Mouse (Mus musculus) heart, adult 9 months (tissue): Measurements from ENCODE around the gene Triml1.

Experiments
- DNase-seq, 2 experiments: peaks; one replicate each; pipeline ENCODE4 v3.0.0; 2022; ENCODE audit warnings: low spot score in 2 of 2

Triml1 gene

GRCm38 (mm10) chr8:43141386-43141785, at the start of gene Triml1:
Gene Triml1, minus strand, starts transcription at chr8:43141486.
- no peak for DNase-seq

GRCm38 (mm10) chr8:43182281-43182680, 41.0 kb upstream of the Triml1 start:
- no peak for DNase-seq

- no peak for DNase-seq
Observed at GRCm38 (mm10) chr8:43180054-43180690, 38.9 kb upstream of the Triml1 start, which contains the start of gene Triml2. Gene Triml2, plus strand, starts transcription at chr8:43180541.

GRCm38 (mm10) chr8:43179189-43179588, 37.9 kb upstream of the Triml1 start:
- DNase-seq = peak in 1 of 2 experiments; percentile 1

GRCm38 (mm10) chr8:43178263-43178662, 37.0 kb upstream of the Triml1 start:
- no peak for DNase-seq

- no peak for DNase-seq
Observed at GRCm38 (mm10) chr8:43176766-43177486, 35.6 kb upstream of the Triml1 start.

GRCm38 (mm10) chr8:43169249-43169755, 28.0 kb upstream of the Triml1 start:
- DNase-seq = no peak

GRCm38 (mm10) chr8:43168083-43168482, 26.8 kb upstream of the Triml1 start:
- no peak for DNase-seq

- no peak for DNase-seq
Observed at GRCm38 (mm10) chr8:43164453-43164852, 23.2 kb upstream of the Triml1 start.

GRCm38 (mm10) chr8:43163255-43163654, 22.0 kb upstream of the Triml1 start:
- no peak for DNase-seq

GRCm38 (mm10) chr8:43149307-43149706, 8.0 kb upstream of the Triml1 start:
- no peak for DNase-seq

- DNase-seq = no peak
Observed at GRCm38 (mm10) chr8:43111205-43111827, 30.0 kb downstream of the Triml1 start.
